Mouse (Mus musculus): Measurements from ENCODE around the gene Adamts8. TPM values are rescaled to one million over a fixed set of nuclear protein-coding genes. Genes with fewer than 3 reads are reported as not detected.

Gene Adamts8
- total and polyA plus RNA-seq, 3 experiments: not detected

GRCm38 (mm10) chr9:30903266-30903665 lies 39.1 kb upstream of the Adamts8 start:
- no peaks in the 10 kb centered on the region for H3K36me3 ChIP-seq (replicated peaks in 1 of 2; ENCODE audit: control insufficient read depth in 1 of 2, insufficient read depth in 1 of 2, low read length in 1 of 2)
- no peaks in the 10 kb centered on the region for H3K9me3 ChIP-seq (replicated peaks; ENCODE audit: low read length)
- no peaks in the 10 kb centered on the region for H3K27me3 ChIP-seq (replicated peaks)
- H3K4me2 ChIP-seq (ENCODE audit: insufficient read depth, low read depth, poor library complexity, severe bottlenecking): no peak overlapping the region
- TF ChIP-seq MAFK (IDR thresholded peaks at IDR 0.05; ENCODE audit: insufficient replicate concordance, low read length) (no peak), ZNF384 (IDR thresholded peaks at IDR 0.05; ENCODE audit: low read depth, low read length) (no peak), SIN3A (IDR thresholded peaks at IDR 0.05; ENCODE audit: low read length) (no peak), BHLHE40 (IDR thresholded peaks at IDR 0.05; ENCODE audit: low read depth, low read length) (no peak), TCF12 (IDR thresholded peaks at IDR 0.05; ENCODE audit: low read depth, low read length) (no peak), IRF4 (IDR thresholded peaks at IDR 0.05; ENCODE audit: low read depth, low read length) (no peak), ZC3H11A (IDR thresholded peaks at IDR 0.05; ENCODE audit: low read depth, low read length) (no peak), POLR2AphosphoS2 (IDR thresholded peaks at IDR 0.05; ENCODE audit: low read depth, low read length) (no peak), JUN (IDR thresholded peaks at IDR 0.05; ENCODE audit: insufficient read depth, low read depth, low read length) (no peak), ETS1 (conservative IDR thresholded peaks at IDR 0.05; ENCODE audit: low read depth, low read length) (no peak), JUND (conservative IDR thresholded peaks at IDR 0.05; ENCODE audit: low read depth, low read length) (no peak), CHD2 (IDR thresholded peaks at IDR 0.05; ENCODE audit: low read length) (no peak), PAX5 (IDR thresholded peaks at IDR 0.05; ENCODE audit: low read length) (no peak), USF2 (conservative IDR thresholded peaks at IDR 0.05; ENCODE audit: low read depth, low read length) (no peak)
- H3K4me1 ChIP-seq (ENCODE audit: control insufficient read depth in 1 of 2, insufficient read depth in 2 of 2): no peaks in the 10 kb centered on the region
- in situ Hi-C loops (cut with MboI; ENCODE audit: low pct_ligation_motif_present, low pct_unique_long_range_greater_than_20kb, low sequenced_read_pairs): no loop called here
- H3K9ac ChIP-seq (ENCODE audit: insufficient read depth, low read depth): no peak overlapping the region
- dilution Hi-C loops (cut with MboI; ENCODE audit: extremely low pct_ligation_motif_present, extremely low pct_unique_long_range_greater_than_20kb, low sequenced_read_pairs): no loop called here
- no peak for DNase-seq (ENCODE audit: extremely low read depth)
- no peaks in the 10 kb centered on the region for H3K79me2 ChIP-seq (replicated peaks; ENCODE audit: control insufficient read depth, extremely low read depth, insufficient read depth, poor library complexity, severe bottlenecking)
- no peak overlapping the region for H3K27ac ChIP-seq (ENCODE audit: insufficient read depth, low read depth)
- no peak overlapping the region for H3K4me3 ChIP-seq (replicated peaks in 1 of 3; ENCODE audit: low read depth in 2 of 3, low read length in 2 of 3, poor library complexity in 1 of 3)

GRCm38 (mm10) chr9:30905861-30906260 lies 36.5 kb upstream of the Adamts8 start:
- no peak for DNase-seq (ENCODE audit: extremely low read depth)
- no peak overlapping the region for H3K4me3 ChIP-seq (replicated peaks in 1 of 3; ENCODE audit: low read depth in 2 of 3, low read length in 2 of 3, poor library complexity in 1 of 3)
- no peak overlapping the region for H3K4me2 ChIP-seq (ENCODE audit: insufficient read depth, low read depth, poor library complexity, severe bottlenecking)
- in situ Hi-C loops (cut with MboI; ENCODE audit: low pct_ligation_motif_present, low pct_unique_long_range_greater_than_20kb, low sequenced_read_pairs): no loop called here
- TF ChIP-seq IRF4 (IDR thresholded peaks at IDR 0.05; ENCODE audit: low read depth, low read length): no peak
- no peak for TF ChIP-seq HCFC1 (IDR thresholded peaks at IDR 0.05; ENCODE audit: low read depth, low read length)
- no peak for TF ChIP-seq EP300 (IDR thresholded peaks at IDR 0.05; ENCODE audit: low read length)
- TF ChIP-seq UBTF (IDR thresholded peaks at IDR 0.05; ENCODE audit: low read depth, low read length): no peak
- no peak for TF ChIP-seq RCOR1 (conservative IDR thresholded peaks at IDR 0.05; ENCODE audit: low read depth, low read length)
- no peak for TF ChIP-seq POLR2A (IDR thresholded peaks at IDR 0.05; ENCODE audit: low read depth, low read length)
- no peak for TF ChIP-seq TBP (conservative IDR thresholded peaks at IDR 0.05; ENCODE audit: low read depth, low read length)
- no peak for TF ChIP-seq ZC3H11A (IDR thresholded peaks at IDR 0.05; ENCODE audit: low read depth, low read length)
- TF ChIP-seq SIN3A (IDR thresholded peaks at IDR 0.05; ENCODE audit: low read length): no peak
- no peak for TF ChIP-seq GABPA (IDR thresholded peaks at IDR 0.05; ENCODE audit: insufficient replicate concordance, low read depth, low read length)
- TF ChIP-seq USF1 (IDR thresholded peaks at IDR 0.05; ENCODE audit: low read depth, low read length): no peak
- TF ChIP-seq ETS1 (conservative IDR thresholded peaks at IDR 0.05; ENCODE audit: low read depth, low read length): no peak
- no peak for TF ChIP-seq BHLHE40 (IDR thresholded peaks at IDR 0.05; ENCODE audit: low read depth, low read length)
- H3K27ac ChIP-seq (ENCODE audit: insufficient read depth, low read depth): no peak overlapping the region
- H3K79me2 ChIP-seq (replicated peaks; ENCODE audit: control insufficient read depth, extremely low read depth, insufficient read depth, poor library complexity, severe bottlenecking): no peaks in the 10 kb centered on the region
- dilution Hi-C loops (cut with MboI; ENCODE audit: extremely low pct_ligation_motif_present, extremely low pct_unique_long_range_greater_than_20kb, low sequenced_read_pairs): no loop called here
- H3K4me1 ChIP-seq (ENCODE audit: control insufficient read depth in 1 of 2, insufficient read depth in 2 of 2): peaks cover 0 to 3% of the 10 kb centered on the region in 2 experiments; a peak in 2 of 4 replicates
- no peak overlapping the region for H3K9ac ChIP-seq (ENCODE audit: insufficient read depth, low read depth)
- H3K36me3 ChIP-seq (replicated peaks in 1 of 2; ENCODE audit: control insufficient read depth in 1 of 2, insufficient read depth in 1 of 2, low read length in 1 of 2): no peaks in the 10 kb centered on the region
- H3K9me3 ChIP-seq (replicated peaks; ENCODE audit: low read length): no peaks in the 10 kb centered on the region
- no peaks in the 10 kb centered on the region for H3K27me3 ChIP-seq (replicated peaks)
